Mouse (Mus musculus): ENCODE results near the gene 1700001O22Rik. TPM values are rescaled to one million over a fixed set of nuclear protein-coding genes. Genes with fewer than 3 reads are reported as not detected.

Gene 1700001O22Rik
- polyA plus RNA-seq, 1 experiment from 2014 or later: 2.2 TPM

DNA sequence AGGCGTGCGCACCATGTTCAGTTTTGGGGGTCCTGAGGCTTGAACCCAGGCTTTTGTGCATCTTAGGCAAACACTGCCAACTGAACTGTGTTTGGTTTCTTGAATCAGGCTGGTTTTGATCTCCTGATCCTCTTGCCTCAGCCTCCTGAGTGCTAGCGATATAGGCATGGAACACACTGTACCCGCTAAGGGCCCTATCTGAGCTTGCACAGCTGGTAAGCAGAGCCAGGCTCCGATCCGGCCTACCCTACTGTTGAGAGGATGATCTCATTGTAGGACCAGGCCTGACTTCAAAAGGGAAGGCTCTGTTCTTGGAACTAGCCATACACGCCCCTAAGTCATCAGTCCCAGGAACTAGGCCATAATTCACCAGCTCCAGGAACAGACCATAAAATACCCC lies 7.1 kb upstream of the 1700001O22Rik start:
- WGBS: 77% methylated on average over 7 of the region's 7 CpGs
- Histone ChIP-seq H3K27me3 (replicated peaks) (no peaks in the 10 kb centered on the region), H3K36me3 (peaks cover 52% of the 10 kb centered on the region), H3K9me3 (replicated peaks) (no peaks in the 10 kb centered on the region), H3K9ac (no peak overlapping the region), H3K4me2 (no peak overlapping the region), H3K27ac (ENCODE audit: poor library complexity, severe bottlenecking) (no peak overlapping the region), H3K4me1 (replicated peaks) (peaks cover 21% of the 10 kb centered on the region), H3K4me3 (no peak overlapping the region)
- ATAC-seq (ENCODE audit: insufficient number of reproducible peaks, low FRiP score): no peak

DNA sequence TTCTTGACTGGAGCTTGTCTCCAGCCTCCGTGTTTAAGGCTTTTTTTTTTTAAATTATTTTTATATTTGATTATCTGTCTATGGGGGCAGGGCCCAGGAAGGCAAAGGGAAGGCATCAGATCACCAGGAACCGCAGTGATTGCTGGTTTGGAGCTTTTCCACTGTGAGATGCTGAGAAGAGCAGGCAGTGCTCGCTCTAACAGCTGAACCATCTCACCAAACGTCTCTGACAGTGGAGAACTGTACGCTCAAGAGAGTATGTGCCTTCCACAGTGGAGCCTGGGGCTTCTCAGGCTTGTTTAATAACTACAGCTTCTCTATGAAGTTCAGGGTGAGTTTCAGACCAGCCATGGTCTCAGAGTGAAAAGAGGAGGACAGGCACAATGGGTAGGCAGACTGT lies 6.0 kb upstream of the 1700001O22Rik start:
- H3K27me3 ChIP-seq (replicated peaks): no peaks in the 10 kb centered on the region
- 76% methylated on average over 5 of the region's 5 CpGs for WGBS
- ATAC-seq (ENCODE audit: insufficient number of reproducible peaks, low FRiP score): no peak
- peaks cover 41% of the 10 kb centered on the region for H3K36me3 ChIP-seq
- H3K4me2 ChIP-seq: peak overlapping the region; percentile 32
- no peak overlapping the region; the same call in 1 of the 2 replicates for H3K9ac ChIP-seq
- H3K9me3 ChIP-seq (replicated peaks): no peaks in the 10 kb centered on the region
- H3K27ac ChIP-seq (ENCODE audit: poor library complexity, severe bottlenecking): no peak overlapping the region
- H3K4me1 ChIP-seq (replicated peaks): peaks cover 21% of the 10 kb centered on the region
- H3K4me3 ChIP-seq: no peak overlapping the region

DNA sequence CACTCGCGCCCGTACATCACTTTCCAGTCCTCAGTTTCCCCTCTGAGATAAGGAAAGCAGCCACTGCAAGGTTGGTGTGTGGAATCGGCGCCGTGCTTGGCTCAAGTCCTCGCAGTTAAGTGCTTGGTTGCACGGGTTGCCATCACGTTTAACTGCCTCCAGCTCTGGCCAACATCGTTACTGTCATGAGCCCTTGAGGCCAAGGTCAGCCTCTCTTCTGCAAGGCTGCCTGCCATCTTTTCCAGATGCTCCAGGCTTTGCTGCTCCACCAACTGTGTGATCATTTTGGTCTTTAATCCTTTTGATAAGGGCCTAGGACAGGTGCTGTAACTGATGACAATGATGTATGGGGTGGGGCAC lies 4.8 kb upstream of the 1700001O22Rik start:
- ATAC-seq (ENCODE audit: insufficient number of reproducible peaks, low FRiP score): no peak
- peak overlapping the region; percentile 96 for H3K9ac ChIP-seq
- peaks cover 6% of the 10 kb centered on the region for H3K27me3 ChIP-seq (replicated peaks)
- peaks cover 29% of the 10 kb centered on the region for H3K36me3 ChIP-seq
- peak overlapping the region; percentile 96 for H3K4me2 ChIP-seq
- WGBS: 3% methylated on average over 10 of the region's 10 CpGs
- no peaks in the 10 kb centered on the region for H3K9me3 ChIP-seq (replicated peaks)
- H3K4me1 ChIP-seq (replicated peaks): peaks cover 21% of the 10 kb centered on the region
- H3K4me3 ChIP-seq: peak overlapping the region; percentile 93
- H3K27ac ChIP-seq (ENCODE audit: poor library complexity, severe bottlenecking): peak overlapping the region; percentile 87

DNA sequence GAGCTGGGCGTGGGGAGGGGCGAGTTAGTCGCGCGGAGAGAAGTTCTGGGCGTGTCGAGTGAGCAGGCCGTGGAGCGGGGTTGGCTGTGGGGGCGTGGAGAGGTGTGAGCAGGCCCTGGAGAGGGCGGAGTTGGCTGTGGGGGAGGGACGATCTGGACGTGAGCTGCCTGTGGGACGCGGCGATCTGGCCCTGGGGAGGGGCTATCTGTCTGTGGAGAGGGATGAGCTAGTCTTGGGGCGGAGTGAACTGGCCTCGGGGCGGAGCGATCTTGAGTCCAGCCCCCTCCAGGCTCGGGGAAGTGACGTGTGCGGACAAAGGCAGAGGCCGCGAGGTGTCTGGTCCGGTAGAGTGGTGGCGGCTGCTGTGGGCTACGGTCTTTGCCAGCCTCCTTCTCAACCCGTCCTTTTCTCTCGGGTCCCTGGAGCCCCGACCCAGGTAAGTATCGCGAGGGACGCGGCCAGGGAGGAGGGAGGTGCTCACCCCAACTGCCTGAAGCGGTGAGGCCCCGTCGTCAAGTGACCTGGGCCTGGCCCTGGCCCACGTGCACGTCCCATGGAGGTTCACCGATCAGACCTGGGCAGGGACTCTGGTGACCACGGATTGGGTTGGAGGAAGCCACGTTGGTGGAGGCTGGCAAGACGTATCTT lies 4.3 kb upstream of the 1700001O22Rik start, which contains the start of gene Ntmt1:
Gene Ntmt1, plus strand, starts transcription at position 179 of the 648 bp plus-strand sequence.
- Histone ChIP-seq H3K9ac (peak within 1 kb of the TSS; percentile 96), H3K4me3 (peak within 1 kb of the TSS; percentile 93), H3K27ac (ENCODE audit: poor library complexity, severe bottlenecking) (peak within 1 kb of the TSS; percentile 87), H3K4me1 (replicated peaks) (peaks cover 21% of the 10 kb centered on the region), H3K27me3 (replicated peaks) (peaks cover 11% of the 10 kb centered on the region), H3K4me2 (peak within 1 kb of the TSS; percentile 96), H3K9me3 (replicated peaks) (no peaks in the 10 kb centered on the region), H3K36me3 (peaks cover 24% of the 10 kb centered on the region)
- WGBS: under 1% methylated on average over 41 of the region's 44 CpGs
- ATAC-seq (ENCODE audit: insufficient number of reproducible peaks, low FRiP score): peak; percentile 99

DNA sequence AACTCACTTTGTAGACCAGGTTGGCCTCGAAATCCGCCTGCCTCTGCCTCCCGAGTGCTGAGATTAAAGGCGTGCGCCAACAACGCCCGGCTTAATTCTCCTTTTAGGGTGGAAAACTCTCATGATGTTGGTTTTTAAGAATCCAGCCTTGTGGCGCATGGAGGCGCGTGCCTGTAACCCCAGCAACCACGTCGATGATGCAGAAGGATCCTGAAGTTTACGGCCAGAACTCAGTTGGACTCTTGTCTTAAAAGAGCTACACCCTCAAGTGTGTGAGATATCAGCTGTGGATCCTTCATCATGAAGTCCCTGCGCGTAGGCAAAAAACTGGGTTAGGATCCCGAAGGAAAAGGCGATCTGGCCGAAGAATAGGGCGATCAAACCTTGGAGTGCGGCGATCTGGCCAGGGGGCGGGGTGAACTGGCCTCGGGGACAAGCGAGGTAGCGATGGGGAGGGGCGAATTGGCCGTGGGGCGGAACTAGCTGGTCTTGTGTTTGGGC lies 3.7 kb upstream of the 1700001O22Rik start:
- Histone ChIP-seq H3K9me3 (replicated peaks) (no peaks in the 10 kb centered on the region), H3K9ac (peak overlapping the region; percentile 66), H3K4me1 (replicated peaks) (peaks cover 21% of the 10 kb centered on the region), H3K27ac (ENCODE audit: poor library complexity, severe bottlenecking) (peak overlapping the region; percentile 7; the same call in 1 of the 2 replicates), H3K36me3 (peaks cover 19% of the 10 kb centered on the region), H3K27me3 (replicated peaks) (peaks cover 14% of the 10 kb centered on the region), H3K4me2 (peak overlapping the region; percentile 96), H3K4me3 (peak overlapping the region; percentile 93)
- 7% methylated on average over 28 of the region's 28 CpGs for WGBS
- 0 out of 2 replicates have a peak, but pooled peaks have one; percentile 23 for ATAC-seq (ENCODE audit: insufficient number of reproducible peaks, low FRiP score)

DNA sequence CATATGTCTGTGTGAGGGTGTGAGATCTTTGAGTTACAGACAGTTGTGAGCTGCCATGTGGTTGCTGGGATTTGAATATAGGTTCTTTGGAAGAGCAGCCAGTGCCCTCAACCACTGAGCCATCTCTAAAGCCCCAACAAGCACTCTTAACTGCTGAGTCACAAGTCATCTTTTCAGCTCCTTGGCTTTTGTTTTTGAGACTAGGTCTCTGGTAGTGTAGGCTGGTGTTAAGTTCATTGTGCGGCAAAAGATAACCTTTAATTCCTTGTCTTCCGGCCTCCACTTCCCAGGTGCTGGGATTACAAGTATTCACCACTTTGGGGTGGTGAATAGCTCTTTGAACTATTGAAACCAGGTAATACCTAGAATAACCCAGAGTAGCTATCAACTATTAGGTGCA lies 2.5 kb upstream of the 1700001O22Rik start:
- 92% methylated on average over 2 of the region's 2 CpGs for WGBS
- no peak overlapping the region for H3K4me3 ChIP-seq
- no peak overlapping the region for H3K9ac ChIP-seq
- no peak for ATAC-seq (ENCODE audit: insufficient number of reproducible peaks, low FRiP score)
- peaks cover 26% of the 10 kb centered on the region for H3K27me3 ChIP-seq (replicated peaks)
- peaks cover 30% of the 10 kb centered on the region for H3K4me1 ChIP-seq (replicated peaks)
- no peak overlapping the region for H3K4me2 ChIP-seq
- H3K9me3 ChIP-seq (replicated peaks): no peaks in the 10 kb centered on the region
- H3K27ac ChIP-seq (ENCODE audit: poor library complexity, severe bottlenecking): no peak overlapping the region
- peaks cover 9% of the 10 kb centered on the region; the same call in 1 of the 2 replicates for H3K36me3 ChIP-seq

DNA sequence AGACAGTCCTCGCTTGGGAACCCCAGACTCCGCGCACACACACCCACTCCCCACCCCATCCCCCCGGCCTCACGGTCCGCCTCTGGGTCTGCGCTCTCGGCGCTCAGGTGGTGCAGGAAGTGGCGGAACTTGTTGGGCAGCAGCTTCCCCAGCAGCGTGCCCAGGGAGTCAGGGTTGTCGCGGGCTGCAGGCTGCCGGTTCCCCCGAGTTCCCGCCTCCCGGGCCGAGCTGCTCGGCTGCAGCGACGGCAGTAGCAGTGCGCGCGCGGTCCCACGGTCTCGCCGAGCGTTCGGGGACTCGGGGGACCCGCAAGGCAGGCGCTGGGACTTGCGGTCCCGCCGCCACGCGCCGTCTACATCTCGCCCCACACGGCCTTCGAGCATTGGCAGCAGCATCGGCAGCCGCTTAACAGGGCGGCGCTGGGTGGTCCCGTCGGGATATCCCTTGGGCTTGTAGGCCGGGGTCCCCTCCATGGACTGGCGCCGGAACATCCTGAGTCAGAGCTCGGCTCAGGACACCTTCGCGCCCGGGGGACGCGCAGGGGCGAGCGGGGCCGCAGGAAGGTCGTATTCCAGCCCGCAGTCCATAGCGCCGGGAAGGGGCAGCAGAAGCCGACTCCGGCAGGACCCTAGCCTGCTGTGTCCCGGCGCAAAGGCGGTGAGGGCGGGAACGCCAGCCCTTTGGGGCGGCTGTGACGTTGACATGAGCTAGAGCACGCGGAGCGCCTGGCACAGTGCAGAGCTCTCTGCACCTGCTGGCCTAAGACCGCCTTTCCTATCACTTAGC lies 2.2 kb downstream of the 1700001O22Rik start:
- Histone ChIP-seq H3K4me3 (peak overlapping the region; percentile 52), H3K27me3 (replicated peaks) (peaks cover 62% of the 10 kb centered on the region), H3K27ac (ENCODE audit: poor library complexity, severe bottlenecking) (no peak overlapping the region), H3K36me3 (no peaks in the 10 kb centered on the region), H3K9ac (peak overlapping the region; percentile 73), H3K4me2 (peak overlapping the region; percentile 96), H3K9me3 (replicated peaks) (no peaks in the 10 kb centered on the region), H3K4me1 (replicated peaks) (peaks cover 18% of the 10 kb centered on the region)
- ATAC-seq (ENCODE audit: insufficient number of reproducible peaks, low FRiP score): peak; percentile 40; the same call in 1 of the 2 replicates
- under 1% methylated on average over 77 of the region's 77 CpGs for WGBS

DNA sequence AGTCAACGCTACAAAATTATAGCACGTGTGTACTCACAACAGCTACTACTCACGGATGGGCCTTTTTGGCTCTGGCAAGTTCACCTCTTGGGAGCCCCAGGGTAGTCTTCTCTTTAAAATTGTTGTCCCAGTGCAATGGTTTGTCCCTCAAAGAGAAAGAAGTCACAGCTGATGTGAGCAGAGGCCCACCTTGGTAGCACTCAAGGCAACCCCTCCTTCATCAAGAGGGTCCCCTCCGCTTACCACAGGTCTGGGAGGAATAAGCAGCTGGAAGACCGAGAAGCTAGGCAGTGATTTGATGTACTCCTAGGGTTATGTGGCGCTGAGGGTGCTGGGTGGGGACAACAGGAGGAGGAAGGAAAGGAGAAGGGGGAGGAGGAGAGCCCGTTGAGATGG lies 2.8 kb downstream of the 1700001O22Rik start:
- no peak for ATAC-seq (ENCODE audit: insufficient number of reproducible peaks, low FRiP score)
- Histone ChIP-seq H3K27me3 (replicated peaks) (peaks cover 62% of the 10 kb centered on the region), H3K36me3 (no peaks in the 10 kb centered on the region), H3K4me3 (peak overlapping the region; percentile 52), H3K27ac (ENCODE audit: poor library complexity, severe bottlenecking) (no peak overlapping the region), H3K4me1 (replicated peaks) (peaks cover 23% of the 10 kb centered on the region), H3K4me2 (peak overlapping the region; percentile 96), H3K9ac (peak overlapping the region; percentile 73), H3K9me3 (replicated peaks) (no peaks in the 10 kb centered on the region)
- WGBS: 35% methylated on average over 7 of the region's 7 CpGs

DNA sequence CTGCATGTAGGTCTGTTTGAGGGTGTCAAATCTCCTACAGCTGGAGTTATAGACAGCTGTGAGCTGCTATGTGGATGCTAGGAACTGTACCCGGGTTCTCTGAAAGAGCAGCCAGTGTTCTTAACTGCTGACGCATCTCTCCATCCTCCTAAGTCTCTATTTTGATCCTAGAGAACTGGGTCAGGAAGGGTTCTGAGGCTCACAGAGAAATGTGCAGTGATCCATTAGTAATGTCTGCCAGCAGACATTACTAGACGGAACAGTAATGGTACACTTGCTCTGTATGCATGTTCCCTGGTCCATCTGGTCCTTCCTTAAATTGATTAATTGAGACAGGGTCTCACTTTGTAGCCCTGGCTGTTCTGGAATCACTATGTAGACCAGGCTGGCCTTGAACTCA lies 4.0 kb downstream of the 1700001O22Rik start:
- Histone ChIP-seq H3K27me3 (replicated peaks) (peaks cover 62% of the 10 kb centered on the region), H3K4me3 (no peak overlapping the region), H3K27ac (ENCODE audit: poor library complexity, severe bottlenecking) (no peak overlapping the region), H3K9ac (no peak overlapping the region), H3K36me3 (no peaks in the 10 kb centered on the region), H3K4me2 (no peak overlapping the region), H3K9me3 (replicated peaks) (no peaks in the 10 kb centered on the region), H3K4me1 (replicated peaks) (peaks cover 27% of the 10 kb centered on the region)
- no peak for ATAC-seq (ENCODE audit: insufficient number of reproducible peaks, low FRiP score)
- 68% methylated on average over 3 of the region's 3 CpGs for WGBS

DNA sequence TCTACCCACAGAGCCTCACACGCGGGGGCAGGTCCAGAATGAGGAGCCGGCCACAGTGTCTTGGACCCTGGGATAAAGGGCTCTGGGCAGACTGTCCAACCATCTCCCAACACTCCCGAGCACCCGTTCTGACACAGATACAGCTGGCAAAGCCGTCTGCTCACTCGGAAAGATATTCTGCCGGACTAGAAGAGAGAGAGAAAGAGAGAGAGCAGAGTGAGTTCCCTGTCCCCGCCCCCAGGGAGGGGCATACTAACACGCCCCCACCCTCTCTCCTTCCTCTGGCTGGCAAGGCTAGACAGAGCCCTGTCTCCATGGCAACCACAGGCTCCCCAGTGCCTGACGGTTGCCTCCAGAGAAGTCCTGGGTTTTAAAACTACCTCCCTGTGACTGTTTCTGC lies 7.1 kb downstream of the 1700001O22Rik start:
- ATAC-seq (ENCODE audit: insufficient number of reproducible peaks, low FRiP score): peak; percentile 52
- H3K27me3 ChIP-seq (replicated peaks): peaks cover 39% of the 10 kb centered on the region
- H3K4me2 ChIP-seq: peak overlapping the region; percentile 52
- H3K9me3 ChIP-seq (replicated peaks): no peaks in the 10 kb centered on the region
- H3K27ac ChIP-seq (ENCODE audit: poor library complexity, severe bottlenecking): no peak overlapping the region
- H3K4me1 ChIP-seq (replicated peaks): peaks cover 26% of the 10 kb centered on the region
- 0 out of 2 replicates have a peak overlapping the region, but pooled peaks have one; percentile 26 for H3K9ac ChIP-seq
- 5% methylated on average over 11 of the region's 11 CpGs for WGBS
- H3K36me3 ChIP-seq: no peaks in the 10 kb centered on the region
- H3K4me3 ChIP-seq: peak overlapping the region; percentile 15; the same call in 1 of the 2 replicates

DNA sequence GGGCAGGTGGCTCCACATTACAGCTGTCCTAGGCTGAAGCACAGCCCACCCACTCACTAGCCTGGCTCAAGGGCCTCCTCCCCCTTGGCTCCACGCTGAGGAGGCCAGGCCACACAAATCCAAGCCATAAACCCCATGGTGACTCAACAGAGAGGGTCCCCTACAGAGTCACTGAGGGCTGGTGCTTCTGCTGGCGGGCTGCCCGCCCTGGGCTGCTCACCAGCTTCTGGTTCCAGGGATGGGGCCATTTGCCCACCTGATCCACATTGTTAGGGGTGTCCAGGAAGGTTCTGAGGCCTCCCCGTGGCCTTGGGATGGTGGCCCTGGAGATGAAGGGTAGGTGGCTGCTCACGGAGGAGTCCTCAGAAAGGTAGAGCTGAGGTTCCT lies 7.6 kb downstream of the 1700001O22Rik start:
- no peak overlapping the region for H3K27ac ChIP-seq (ENCODE audit: poor library complexity, severe bottlenecking)
- H3K4me2 ChIP-seq: peak overlapping the region; percentile 52
- H3K4me3 ChIP-seq: no peak overlapping the region
- H3K36me3 ChIP-seq: no peaks in the 10 kb centered on the region
- peaks cover 34% of the 10 kb centered on the region for H3K27me3 ChIP-seq (replicated peaks)
- 0 out of 2 replicates have a peak overlapping the region, but pooled peaks have one; percentile 6 for H3K9ac ChIP-seq
- no peak for ATAC-seq (ENCODE audit: insufficient number of reproducible peaks, low FRiP score)
- no peaks in the 10 kb centered on the region for H3K9me3 ChIP-seq (replicated peaks)
- 69% methylated on average over 4 of the region's 5 CpGs for WGBS
- H3K4me1 ChIP-seq (replicated peaks): peaks cover 21% of the 10 kb centered on the region

All from heart, embryonic 12.5 days (tissue).